Mouse (Mus musculus): ENCODE measurements around the gene Atp8b2. TPM values are rescaled to one million over a fixed set of nuclear protein-coding genes. Genes with fewer than 3 reads are reported as not detected.

Gene Atp8b2
- polyA plus RNA-seq, 1 experiment from 2014 or later, result 15.1 TPM

GRCm38 (mm10) chr3:89987822-89988221, 24.5 kb upstream of the Atp8b2 start:
- no peak for ATAC-seq
- H3K9ac ChIP-seq (ENCODE audit: low read depth, low read length), result no peak overlapping the region
- H3K4me2 ChIP-seq (ENCODE audit: low read length), result no peak overlapping the region
- no peak overlapping the region for H3K4me3 ChIP-seq (ENCODE audit: low read length)
- WGBS, result 96% methylated on average over 4 of the region's 4 CpGs
- H3K9me3 ChIP-seq (ENCODE audit: control insufficient read depth, low read length), result no peaks in the 10 kb centered on the region
- no peaks in the 10 kb centered on the region for H3K27me3 ChIP-seq (replicated peaks; ENCODE audit: control insufficient read depth, insufficient read depth, low read length)
- H3K36me3 ChIP-seq (ENCODE audit: control insufficient read depth, insufficient read depth, low read length), result no peaks in the 10 kb centered on the region
- H3K27ac ChIP-seq (ENCODE audit: low read depth, low read length), result no peak overlapping the region
- H3K4me1 ChIP-seq (ENCODE audit: control insufficient read depth, insufficient read depth, low read depth, low read length), result no peaks in the 10 kb centered on the region

- Histone ChIP-seq H3K4me1 (ENCODE audit: control insufficient read depth, insufficient read depth, low read depth, low read length) (no peaks in the 10 kb centered on the region), H3K4me3 (ENCODE audit: low read length) (no peak overlapping the region), H3K9me3 (ENCODE audit: control insufficient read depth, low read length) (no peaks in the 10 kb centered on the region), H3K9ac (ENCODE audit: low read depth, low read length) (no peak overlapping the region), H3K36me3 (ENCODE audit: control insufficient read depth, insufficient read depth, low read length) (no peaks in the 10 kb centered on the region), H3K27ac (ENCODE audit: low read depth, low read length) (no peak overlapping the region), H3K4me2 (ENCODE audit: low read length) (no peak overlapping the region), H3K27me3 (replicated peaks; ENCODE audit: control insufficient read depth, insufficient read depth, low read length) (no peaks in the 10 kb centered on the region)
- no peak for ATAC-seq
- WGBS, result 60% methylated on average over 3 of the region's 3 CpGs
Measured at GRCm38 (mm10) chr3:89987211-89987610, 23.9 kb upstream of the Atp8b2 start.

GRCm38 (mm10) chr3:89982426-89982825, 19.1 kb upstream of the Atp8b2 start:
- ATAC-seq, result no peak
- no peak overlapping the region for H3K4me3 ChIP-seq (ENCODE audit: low read length)
- no peaks in the 10 kb centered on the region for H3K27me3 ChIP-seq (replicated peaks; ENCODE audit: control insufficient read depth, insufficient read depth, low read length)
- no peaks in the 10 kb centered on the region for H3K36me3 ChIP-seq (ENCODE audit: control insufficient read depth, insufficient read depth, low read length)
- H3K9ac ChIP-seq (ENCODE audit: low read depth, low read length), result no peak overlapping the region
- no peak overlapping the region for H3K4me2 ChIP-seq (ENCODE audit: low read length)
- 80% methylated on average over 5 of the region's 5 CpGs for WGBS
- no peaks in the 10 kb centered on the region for H3K9me3 ChIP-seq (ENCODE audit: control insufficient read depth, low read length)
- H3K4me1 ChIP-seq (ENCODE audit: control insufficient read depth, insufficient read depth, low read depth, low read length), result no peaks in the 10 kb centered on the region
- no peak overlapping the region for H3K27ac ChIP-seq (ENCODE audit: low read depth, low read length)

GRCm38 (mm10) chr3:89976859-89977258, 13.6 kb upstream of the Atp8b2 start:
- Histone ChIP-seq H3K27me3 (replicated peaks; ENCODE audit: control insufficient read depth, insufficient read depth, low read length) (no peaks in the 10 kb centered on the region), H3K36me3 (ENCODE audit: control insufficient read depth, insufficient read depth, low read length) (no peaks in the 10 kb centered on the region), H3K9me3 (ENCODE audit: control insufficient read depth, low read length) (no peaks in the 10 kb centered on the region), H3K9ac (ENCODE audit: low read depth, low read length) (no peak overlapping the region), H3K4me1 (ENCODE audit: control insufficient read depth, insufficient read depth, low read depth, low read length) (no peaks in the 10 kb centered on the region), H3K4me3 (ENCODE audit: low read length) (no peak overlapping the region), H3K27ac (ENCODE audit: low read depth, low read length) (no peak overlapping the region), H3K4me2 (ENCODE audit: low read length) (no peak overlapping the region)
- no peak for ATAC-seq

GRCm38 (mm10) chr3:89968509-89968908, 5.2 kb upstream of the Atp8b2 start:
- Histone ChIP-seq H3K27me3 (replicated peaks; ENCODE audit: control insufficient read depth, insufficient read depth, low read length) (no peaks in the 10 kb centered on the region), H3K9me3 (ENCODE audit: control insufficient read depth, low read length) (no peaks in the 10 kb centered on the region), H3K27ac (ENCODE audit: low read depth, low read length) (no peak overlapping the region), H3K4me3 (ENCODE audit: low read length) (no peak overlapping the region), H3K9ac (ENCODE audit: low read depth, low read length) (no peak overlapping the region), H3K36me3 (ENCODE audit: control insufficient read depth, insufficient read depth, low read length) (no peaks in the 10 kb centered on the region), H3K4me2 (ENCODE audit: low read length) (no peak overlapping the region), H3K4me1 (ENCODE audit: control insufficient read depth, insufficient read depth, low read depth, low read length) (peaks cover 9% of the 10 kb centered on the region)
- no peak for ATAC-seq
- 82% methylated on average over 7 of the region's 7 CpGs for WGBS

- no peak for ATAC-seq
- Histone ChIP-seq H3K36me3 (ENCODE audit: control insufficient read depth, insufficient read depth, low read length) (no peaks in the 10 kb centered on the region), H3K4me3 (ENCODE audit: low read length) (no peak overlapping the region), H3K27ac (ENCODE audit: low read depth, low read length) (no peak overlapping the region), H3K9ac (ENCODE audit: low read depth, low read length) (no peak overlapping the region), H3K9me3 (ENCODE audit: control insufficient read depth, low read length) (no peaks in the 10 kb centered on the region), H3K27me3 (replicated peaks; ENCODE audit: control insufficient read depth, insufficient read depth, low read length) (no peaks in the 10 kb centered on the region), H3K4me1 (ENCODE audit: control insufficient read depth, insufficient read depth, low read depth, low read length) (peaks cover 14% of the 10 kb centered on the region), H3K4me2 (ENCODE audit: low read length) (no peak overlapping the region)
- WGBS, result 72% methylated on average over 4 of the region's 4 CpGs
Measured at GRCm38 (mm10) chr3:89966946-89967345, 3.6 kb upstream of the Atp8b2 start.

GRCm38 (mm10) chr3:89965972-89966371, 2.7 kb upstream of the Atp8b2 start:
- no peak overlapping the region for H3K27ac ChIP-seq (ENCODE audit: low read depth, low read length)
- no peaks in the 10 kb centered on the region for H3K27me3 ChIP-seq (replicated peaks; ENCODE audit: control insufficient read depth, insufficient read depth, low read length)
- no peaks in the 10 kb centered on the region for H3K36me3 ChIP-seq (ENCODE audit: control insufficient read depth, insufficient read depth, low read length)
- H3K9me3 ChIP-seq (ENCODE audit: control insufficient read depth, low read length), result no peaks in the 10 kb centered on the region
- no peak overlapping the region for H3K4me3 ChIP-seq (ENCODE audit: low read length)
- ATAC-seq, result no peak
- H3K4me2 ChIP-seq (ENCODE audit: low read length), result no peak overlapping the region
- peaks cover 23% of the 10 kb centered on the region for H3K4me1 ChIP-seq (ENCODE audit: control insufficient read depth, insufficient read depth, low read depth, low read length)
- no peak overlapping the region for H3K9ac ChIP-seq (ENCODE audit: low read depth, low read length)
- WGBS, result 93% methylated on average over 5 of the region's 5 CpGs

GRCm38 (mm10) chr3:89965557-89965956, 2.2 kb upstream of the Atp8b2 start:
- WGBS, result 92% methylated on average over 8 of the region's 8 CpGs
- no peaks in the 10 kb centered on the region for H3K36me3 ChIP-seq (ENCODE audit: control insufficient read depth, insufficient read depth, low read length)

GRCm38 (mm10) chr3:89963926-89964739, 825 bp upstream of the Atp8b2 start:
- Histone ChIP-seq H3K4me1 (ENCODE audit: control insufficient read depth, insufficient read depth, low read depth, low read length) (peaks cover 39% of the 10 kb centered on the region), H3K27ac (ENCODE audit: low read depth, low read length) (peak overlapping the region; percentile 92), H3K27me3 (replicated peaks; ENCODE audit: control insufficient read depth, insufficient read depth, low read length) (no peaks in the 10 kb centered on the region), H3K4me2 (ENCODE audit: low read length) (peak overlapping the region; percentile 96), H3K4me3 (ENCODE audit: low read length) (peak overlapping the region; percentile 87), H3K9me3 (ENCODE audit: control insufficient read depth, low read length) (no peaks in the 10 kb centered on the region), H3K9ac (ENCODE audit: low read depth, low read length) (peak overlapping the region; percentile 94), H3K36me3 (ENCODE audit: control insufficient read depth, insufficient read depth, low read length) (no peaks in the 10 kb centered on the region)
- 26% methylated on average over 22 of the region's 22 CpGs for WGBS
- ATAC-seq, result no peak

More at GRCm38 (mm10) chr3:89965557-89965956, 2.2 kb upstream of the Atp8b2 start:
- no peak overlapping the region for H3K4me2 ChIP-seq (ENCODE audit: low read length)
- no peaks in the 10 kb centered on the region for H3K9me3 ChIP-seq (ENCODE audit: control insufficient read depth, low read length)
- H3K27ac ChIP-seq (ENCODE audit: low read depth, low read length), result no peak overlapping the region
- H3K4me3 ChIP-seq (ENCODE audit: low read length), result no peak overlapping the region
- H3K9ac ChIP-seq (ENCODE audit: low read depth, low read length), result no peak overlapping the region
- H3K27me3 ChIP-seq (replicated peaks; ENCODE audit: control insufficient read depth, insufficient read depth, low read length), result no peaks in the 10 kb centered on the region
- peaks cover 28% of the 10 kb centered on the region for H3K4me1 ChIP-seq (ENCODE audit: control insufficient read depth, insufficient read depth, low read depth, low read length)
- ATAC-seq, result no peak
